Mouse (Mus musculus) spleen, postnatal 36 days (tissue): Measurements from ENCODE around the gene Gm7579.
A peak's percentile ranks its signal among the peaks of the same experiment; 100 is the strongest.
"Not testable (repeated sequence)": the region's sequence is repeated elsewhere in the genome, so short reads cannot be mapped to it uniquely, and the experiment has no call there.

ENCODE experiments used
- DNase-seq, 2 experiments: peaks; one replicate each; pipeline ENCODE4 v3.0.0; 2022; ENCODE audit warnings: low spot score in 2 of 2, mixed read lengths in 1 of 2

Gm7579 gene

GRCm38 (mm10) chr7:142211559-142211958, at the start of gene Gm7579:
Gene Gm7579 (plus strand): TSS chr7:142211859.
- no peak for DNase-seq

GRCm38 (mm10) chr7:142165639-142166038, 46.0 kb upstream of the Gm7579 start, which contains the start of gene Gm4553:
Gene Gm4553 (minus strand): TSS chr7:142165739.
- not testable (repeated sequence) for DNase-seq

- DNase-seq, result no peak
Observed at GRCm38 (mm10) chr7:142169836-142170235, 41.8 kb upstream of the Gm7579 start.

- DNase-seq, result not testable (repeated sequence)
Observed at GRCm38 (mm10) chr7:142175905-142176304, 35.8 kb upstream of the Gm7579 start, which contains the start of gene Krtap5-2. Gene Krtap5-2 (minus strand): TSS chr7:142176005.

- DNase-seq, result no peak
Observed at GRCm38 (mm10) chr7:142178685-142179084, 33.0 kb upstream of the Gm7579 start.

- no peak for DNase-seq
Observed at GRCm38 (mm10) chr7:142181021-142181420, 30.6 kb upstream of the Gm7579 start.

- no peak for DNase-seq
Observed at GRCm38 (mm10) chr7:142188156-142188555, 23.5 kb upstream of the Gm7579 start.

- DNase-seq, result no peak
Observed at GRCm38 (mm10) chr7:142190289-142190688, 21.4 kb upstream of the Gm7579 start, which contains the start of gene Gm10153. Gene Gm10153 (minus strand): TSS chr7:142190389.

- DNase-seq, result no peak
Observed at GRCm38 (mm10) chr7:142198748-142199147, 12.9 kb upstream of the Gm7579 start.

- no peak for DNase-seq
Observed at GRCm38 (mm10) chr7:142201064-142201463, 10.6 kb upstream of the Gm7579 start, which contains the start of gene Krtap5-3. Gene Krtap5-3 (plus strand): TSS chr7:142201364.

- no peak for DNase-seq
Observed at GRCm38 (mm10) chr7:142205488-142205887, 6.2 kb upstream of the Gm7579 start.

- not testable (repeated sequence) for DNase-seq
Observed at GRCm38 (mm10) chr7:142206891-142207290, 4.8 kb upstream of the Gm7579 start.

GRCm38 (mm10) chr7:142212136-142212535, 477 bp downstream of the Gm7579 start:
- DNase-seq, result not testable (repeated sequence)

- DNase-seq, result no peak
Observed at GRCm38 (mm10) chr7:142224518-142224917, 12.9 kb downstream of the Gm7579 start.

GRCm38 (mm10) chr7:142229871-142230270, 18.2 kb downstream of the Gm7579 start, which contains the start of gene Krtap5-5:
Gene Krtap5-5 (minus strand): TSS chr7:142229971.
- DNase-seq, result not testable (repeated sequence)

- DNase-seq, result no peak
Observed at GRCm38 (mm10) chr7:142231540-142231939, 19.9 kb downstream of the Gm7579 start.

- no peak for DNase-seq
Observed at GRCm38 (mm10) chr7:142240978-142241377, 29.3 kb downstream of the Gm7579 start, which contains the start of gene Gm40460. Gene Gm40460 (minus strand): TSS chr7:142241078.

- no peak for DNase-seq
Observed at GRCm38 (mm10) chr7:142249824-142250223, 38.2 kb downstream of the Gm7579 start.

GRCm38 (mm10) chr7:142255517-142255916, 43.9 kb downstream of the Gm7579 start:
- peak in 1 of 2 experiments; percentile 2 for DNase-seq

- not testable (repeated sequence) for DNase-seq
Observed at GRCm38 (mm10) chr7:142258254-142258653, 46.6 kb downstream of the Gm7579 start, which contains the start of gene Gm2431. Gene Gm2431 (minus strand): TSS chr7:142258354.
